Comparison of ENCODE assay signal across 11 mouse cellular contexts in genomic region chr1:57776671-57777281, GRCm38 (mm10). TPM values are rescaled to one million over a fixed set of nuclear protein-coding genes. Genes with fewer than 3 reads are reported as not detected.
DNase-seq lines count a peak whose midpoint lies in the region; ATAC-seq lines count a peak whose summit lies in the region.
"Had no signal": no experiment of that assay in that cellular context is flagged by ENCODE, and none has a peak within 500 bp of the region (broad histone marks: within the 10 kb centered on the region; RNA-seq: fewer than 3 reads in every experiment).

No protein-coding gene starts in this region.

- peak overlapping the region; percentile 85; the same call in 1 of the 2 replicates for H3K4me2 ChIP-seq in lung, embryonic 15.5 days
- H3K4me2 ChIP-seq in embryonic facial prominence, embryonic 13.5 days, result peak overlapping the region; percentile 78
- H3K4me2 ChIP-seq in hindbrain, embryonic 15.5 days, result peak overlapping the region; percentile 88
- H3K4me2 ChIP-seq in neural tube, embryonic 15.5 days, result peak overlapping the region; percentile 85

- ATAC-seq in lung, embryonic 15.5 days (ENCODE audit: borderline replicate concordance, extremely low read depth, low FRiP score, low TSS enrichment), result no peak
- ATAC-seq in embryonic facial prominence, embryonic 13.5 days (ENCODE audit: insufficient number of reproducible peaks, insufficient read depth, low FRiP score, low TSS enrichment, low read depth), result no peak
- no peak for ATAC-seq in hindbrain, embryonic 15.5 days (ENCODE audit: low FRiP score, low read depth)
- no peak for ATAC-seq in neural tube, embryonic 15.5 days (ENCODE audit: low FRiP score)

- no peak for DNase-seq in lung, postnatal 25 days (ENCODE audit: low spot score)
- DNase-seq in urinary bladder, postnatal 36 days (ENCODE audit: low spot score in 2 of 2), result no peak
- no peak for DNase-seq in adrenal gland, postnatal 36 days
- no peak for DNase-seq in thymus, postnatal 14 days
- DNase-seq: lung, adult 2 months had no signal

- H3K36me3 ChIP-seq in lung, embryonic 15.5 days, result no peaks in the 10 kb centered on the region
- no peaks in the 10 kb centered on the region for H3K36me3 ChIP-seq in embryonic facial prominence, embryonic 13.5 days
- H3K36me3 ChIP-seq in hindbrain, embryonic 15.5 days, result no peaks in the 10 kb centered on the region
- H3K36me3 ChIP-seq in neural tube, embryonic 15.5 days, result no peaks in the 10 kb centered on the region
- H3K36me3 ChIP-seq: heart, embryonic 15.5 days had no signal

- no peak overlapping the region for H3K27ac ChIP-seq in lung, embryonic 15.5 days
- no peak overlapping the region for H3K27ac ChIP-seq in embryonic facial prominence, embryonic 13.5 days
- H3K27ac ChIP-seq in hindbrain, embryonic 15.5 days (replicated peaks), result 0 out of 2 replicates have a peak overlapping the region, but pooled peaks have one; percentile 31
- H3K27ac ChIP-seq in neural tube, embryonic 15.5 days (replicated peaks), result no peak overlapping the region; the same call in 1 of the 2 replicates
- H3K27ac ChIP-seq: heart, embryonic 15.5 days had no signal

- H3K27me3 ChIP-seq in lung, embryonic 15.5 days, result no peaks in the 10 kb centered on the region
- H3K27me3 ChIP-seq in embryonic facial prominence, embryonic 13.5 days, result no peaks in the 10 kb centered on the region
- no peaks in the 10 kb centered on the region for H3K27me3 ChIP-seq in hindbrain, embryonic 15.5 days
- H3K27me3 ChIP-seq in neural tube, embryonic 15.5 days (replicated peaks), result no peaks in the 10 kb centered on the region
- H3K27me3 ChIP-seq: heart, embryonic 15.5 days had no signal

- H3K4me1 ChIP-seq in lung, embryonic 15.5 days, result peaks cover 20% of the 10 kb centered on the region
- H3K4me1 ChIP-seq in embryonic facial prominence, embryonic 13.5 days, result peaks cover 24% of the 10 kb centered on the region
- H3K4me1 ChIP-seq in hindbrain, embryonic 15.5 days (replicated peaks), result peaks cover 19% of the 10 kb centered on the region
- peaks cover 12% of the 10 kb centered on the region for H3K4me1 ChIP-seq in neural tube, embryonic 15.5 days

- no peak overlapping the region for H3K4me3 ChIP-seq in lung, embryonic 15.5 days
- H3K4me3 ChIP-seq in embryonic facial prominence, embryonic 13.5 days, result peak overlapping the region; percentile 88
- peak overlapping the region; percentile 28 for H3K4me3 ChIP-seq in hindbrain, embryonic 15.5 days
- H3K4me3 ChIP-seq in neural tube, embryonic 15.5 days (replicated peaks), result peak overlapping the region; percentile 13

- 48% methylated on average over 5 of the region's 5 CpGs for WGBS in lung, embryonic 15.5 days
- 35% methylated on average over 5 of the region's 5 CpGs for WGBS in embryonic facial prominence, embryonic 13.5 days
- 24% methylated on average over 5 of the region's 5 CpGs for WGBS in hindbrain, embryonic 15.5 days
- 27% methylated on average over 5 of the region's 5 CpGs for WGBS in neural tube, embryonic 15.5 days

- no peaks in the 10 kb centered on the region for H3K9me3 ChIP-seq in lung, embryonic 15.5 days
- H3K9me3 ChIP-seq in embryonic facial prominence, embryonic 13.5 days, result no peaks in the 10 kb centered on the region
- no peaks in the 10 kb centered on the region for H3K9me3 ChIP-seq in hindbrain, embryonic 15.5 days
- H3K9me3 ChIP-seq in neural tube, embryonic 15.5 days (replicated peaks), result no peaks in the 10 kb centered on the region
- H3K9me3 ChIP-seq: heart, embryonic 15.5 days had no signal

- H3K9ac ChIP-seq in lung, embryonic 15.5 days, result no peak overlapping the region
- no peak overlapping the region for H3K9ac ChIP-seq in embryonic facial prominence, embryonic 13.5 days
- H3K9ac ChIP-seq in hindbrain, embryonic 15.5 days, result no peak overlapping the region
- no peak overlapping the region for H3K9ac ChIP-seq in neural tube, embryonic 15.5 days (replicated peaks)
- H3K9ac ChIP-seq: heart, embryonic 15.5 days had no signal

RNA-seq across cellular contexts. Expression of gene Spats2l, which starts 2.8 kb away (rescaled TPM):
- 73.7 and 79.6 TPM in 2 replicates for polyA plus RNA-seq in lung, embryonic 15.5 days (2015; fragmentation: Nextera tagmentation; extraction: Ambion mirVana)
- 143 and 156 TPM in 2 replicates for polyA plus RNA-seq in embryonic facial prominence, embryonic 13.5 days (2015; fragmentation: Nextera tagmentation; extraction: Ambion mirVana)
- 79.5 and 79.6 TPM in 2 replicates for polyA plus RNA-seq in hindbrain, embryonic 15.5 days (2015; fragmentation: Nextera tagmentation; extraction: Ambion mirVana)
- 78.3 and 78.7 TPM in 2 replicates for polyA plus RNA-seq in neural tube, embryonic 15.5 days (2015; fragmentation: Nextera tagmentation; extraction: Ambion mirVana)
- 1 to 10 TPM; 2.8 to 4.5 TPM for total RNA-seq in adrenal gland, postnatal 36 days (2021)
- total RNA-seq: common myeloid progenitor, adult 5-6 weeks had no signal
